Mouse (Mus musculus) urinary bladder, postnatal 4 days (tissue): ENCODE data around the gene 1700001P01Rik.
A peak's percentile ranks its signal among the peaks of the same experiment; 100 is the strongest.

Source experiments
- DNase-seq, 2 experiments: peaks; one replicate each; pipeline ENCODE4 v3.0.0; 2021 to 2022; ENCODE audit warnings: low spot score in 2 of 2

Gene 1700001P01Rik

GRCm38 (mm10) chr11:97775808-97776496 is at the start of gene 1700001P01Rik:
Gene 1700001P01Rik (minus strand): TSS chr11:97775918.
- no peak for DNase-seq

- DNase-seq, result no peak
Measured at GRCm38 (mm10) chr11:97825295-97825694, 49.6 kb upstream of the 1700001P01Rik start.

GRCm38 (mm10) chr11:97824895-97825294 is 49.2 kb upstream of the 1700001P01Rik start:
- no peak for DNase-seq

- DNase-seq, result no peak
Measured at GRCm38 (mm10) chr11:97824168-97824567, 48.5 kb upstream of the 1700001P01Rik start.

- DNase-seq, result no peak
Measured at GRCm38 (mm10) chr11:97822840-97823603, 47.3 kb upstream of the 1700001P01Rik start.

- DNase-seq, result no peak
Measured at GRCm38 (mm10) chr11:97821401-97822064, 45.8 kb upstream of the 1700001P01Rik start.

GRCm38 (mm10) chr11:97820840-97821239 is 45.1 kb upstream of the 1700001P01Rik start:
- no peak for DNase-seq

GRCm38 (mm10) chr11:97819923-97820322 is 44.2 kb upstream of the 1700001P01Rik start:
- no peak for DNase-seq

- DNase-seq, result no peak
Measured at GRCm38 (mm10) chr11:97819102-97819501, 43.4 kb upstream of the 1700001P01Rik start.

- no peak for DNase-seq
Measured at GRCm38 (mm10) chr11:97818571-97818970, 42.9 kb upstream of the 1700001P01Rik start.

- DNase-seq, result no peak
Measured at GRCm38 (mm10) chr11:97818003-97818402, 42.3 kb upstream of the 1700001P01Rik start.

- DNase-seq, result no peak
Measured at GRCm38 (mm10) chr11:97817379-97817778, 41.7 kb upstream of the 1700001P01Rik start.

GRCm38 (mm10) chr11:97816916-97817315 is 41.2 kb upstream of the 1700001P01Rik start:
- DNase-seq, result no peak

- no peak for DNase-seq
Measured at GRCm38 (mm10) chr11:97816176-97816575, 40.5 kb upstream of the 1700001P01Rik start.

GRCm38 (mm10) chr11:97815736-97816135 is 40.0 kb upstream of the 1700001P01Rik start:
- DNase-seq, result no peak

GRCm38 (mm10) chr11:97813746-97814515 is 38.2 kb upstream of the 1700001P01Rik start:
- DNase-seq, result no peak

- DNase-seq, result peak in 1 of 2 experiments; percentile 53
Measured at GRCm38 (mm10) chr11:97813085-97813484, 37.4 kb upstream of the 1700001P01Rik start.

GRCm38 (mm10) chr11:97812491-97812921 is 36.8 kb upstream of the 1700001P01Rik start:
- DNase-seq, result peak in 1 of 2 experiments; percentile 57

GRCm38 (mm10) chr11:97811569-97812362 is 36.0 kb upstream of the 1700001P01Rik start:
- no peak for DNase-seq

- no peak for DNase-seq
Measured at GRCm38 (mm10) chr11:97810970-97811369, 35.3 kb upstream of the 1700001P01Rik start.

- DNase-seq, result peak in 1 of 2 experiments; percentile 53
Measured at GRCm38 (mm10) chr11:97810356-97810755, 34.6 kb upstream of the 1700001P01Rik start.
